Mouse (Mus musculus): ENCODE measurements around the gene Oas1a. TPM values are rescaled to one million over a fixed set of nuclear protein-coding genes. Genes with fewer than 3 reads are reported as not detected.
"Not testable (repeated sequence)": the region's sequence is repeated elsewhere in the genome, so short reads cannot be mapped to it uniquely, and the experiment has no call there.

Gene Oas1a
- polyA plus RNA-seq, 1 experiment from 2014 or later = 2.3 TPM

DNA sequence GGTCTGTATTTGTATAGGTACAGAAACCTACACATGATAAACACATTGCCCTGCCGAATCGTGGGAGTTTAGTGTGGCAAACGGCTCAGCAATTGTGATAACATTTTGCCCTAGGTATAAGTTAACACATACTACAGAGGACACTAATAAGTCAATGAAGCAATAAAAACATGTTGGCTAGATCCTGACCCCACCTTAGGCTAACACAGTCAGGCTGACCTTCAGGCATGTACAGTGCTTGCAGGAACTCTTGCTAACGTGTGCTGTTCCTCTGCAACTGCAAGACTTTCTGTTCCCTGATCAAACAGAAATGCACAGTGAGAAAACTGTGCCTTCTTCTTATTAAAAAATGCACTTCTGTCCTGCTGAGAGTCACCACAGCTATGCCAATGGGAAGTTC lies 16.6 kb upstream of the Oas1a start:
- Histone ChIP-seq H3K36me3 (ENCODE audit: insufficient read depth, low read length) (no peaks in the 10 kb centered on the region), H3K4me3 (ENCODE audit: low read length) (no peak overlapping the region), H3K9me3 (ENCODE audit: low read length) (no peaks in the 10 kb centered on the region), H3K27ac (ENCODE audit: low read length) (no peak overlapping the region), H3K9ac (replicated peaks; ENCODE audit: low read length) (no peak overlapping the region), H3K27me3 (ENCODE audit: insufficient read depth, low read length) (no peaks in the 10 kb centered on the region), H3K4me1 (ENCODE audit: insufficient read depth, low read length) (no peaks in the 10 kb centered on the region), H3K4me2 (replicated peaks; ENCODE audit: low read depth, low read length) (no peak overlapping the region)
- no peak for ATAC-seq (ENCODE audit: low FRiP score, low TSS enrichment)
- WGBS = 56% methylated on average over 4 of the region's 4 CpGs

DNA sequence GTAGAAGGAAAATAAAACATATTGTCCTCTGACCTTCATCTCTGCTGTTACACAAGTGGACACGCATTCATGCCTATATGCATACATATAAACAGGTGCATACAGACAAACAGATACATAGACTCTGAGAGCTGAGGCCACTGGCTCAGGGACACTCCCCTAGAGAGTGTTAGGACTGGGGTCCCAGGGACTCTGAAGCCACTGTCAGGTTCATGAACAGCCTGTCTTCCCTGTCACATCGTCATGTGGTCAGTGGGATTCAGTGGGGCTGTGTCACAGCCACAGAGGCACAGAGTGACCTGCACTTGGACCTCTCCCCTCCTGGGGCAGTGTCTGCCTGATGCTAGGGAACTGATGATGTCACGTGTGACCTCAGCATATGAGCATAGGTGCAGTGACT lies 13.0 kb upstream of the Oas1a start:
- Histone ChIP-seq H3K9ac (replicated peaks; ENCODE audit: low read length) (no peak overlapping the region), H3K36me3 (ENCODE audit: insufficient read depth, low read length) (no peaks in the 10 kb centered on the region), H3K9me3 (ENCODE audit: low read length) (no peaks in the 10 kb centered on the region), H3K27ac (ENCODE audit: low read length) (no peak overlapping the region), H3K4me3 (ENCODE audit: low read length) (no peak overlapping the region), H3K4me2 (replicated peaks; ENCODE audit: low read depth, low read length) (no peak overlapping the region), H3K4me1 (ENCODE audit: insufficient read depth, low read length) (no peaks in the 10 kb centered on the region), H3K27me3 (ENCODE audit: insufficient read depth, low read length) (no peaks in the 10 kb centered on the region)
- 83% methylated on average over 3 of the region's 3 CpGs for WGBS
- no peak for ATAC-seq (ENCODE audit: low FRiP score, low TSS enrichment)

DNA sequence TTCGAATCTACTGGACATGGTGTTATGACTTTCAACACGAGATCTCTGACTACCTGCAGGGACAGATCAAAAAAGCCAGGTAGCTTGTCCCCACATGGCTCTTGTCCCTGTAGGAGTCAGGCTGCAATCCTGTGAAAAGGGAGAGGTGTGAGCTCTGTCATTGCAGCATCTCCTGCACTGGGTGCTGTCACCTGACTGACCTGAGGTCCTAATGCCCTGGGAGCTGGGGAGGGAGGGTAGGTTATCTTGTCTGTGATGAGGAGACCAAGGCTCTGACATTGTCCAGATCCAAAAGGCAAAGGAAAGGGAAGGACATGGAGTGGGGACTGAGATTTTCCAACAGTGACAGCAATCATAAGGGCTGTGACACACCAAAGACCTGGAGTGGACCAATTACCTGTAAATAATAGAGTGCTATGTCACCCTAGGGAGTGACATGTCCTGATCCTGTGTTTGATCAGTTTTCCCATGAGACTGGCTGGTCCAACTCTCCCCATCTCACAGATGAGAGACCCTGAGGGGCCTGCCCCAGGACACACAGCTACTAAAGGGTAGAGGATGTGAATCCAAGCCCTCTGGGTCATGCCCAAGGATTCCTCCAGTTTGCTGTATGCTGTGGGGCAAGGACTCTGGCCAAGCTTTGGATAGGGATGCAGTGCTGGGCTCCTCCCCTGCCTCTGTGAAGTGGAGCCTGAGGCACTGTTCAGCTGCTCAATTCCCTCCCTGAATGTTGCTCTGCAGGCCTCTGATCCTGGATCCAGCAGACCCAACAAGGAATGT lies 12.0 kb upstream of the Oas1a start:
- not testable (repeated sequence) for ATAC-seq (ENCODE audit: low FRiP score, low TSS enrichment); H3K9ac ChIP-seq (replicated peaks; ENCODE audit: low read length); H3K36me3 ChIP-seq (ENCODE audit: insufficient read depth, low read length); H3K27ac ChIP-seq (ENCODE audit: low read length); H3K4me1 ChIP-seq (ENCODE audit: insufficient read depth, low read length); H3K27me3 ChIP-seq (ENCODE audit: insufficient read depth, low read length); H3K9me3 ChIP-seq (ENCODE audit: low read length); H3K4me3 ChIP-seq (ENCODE audit: low read length); H3K4me2 ChIP-seq (replicated peaks; ENCODE audit: low read depth, low read length)
- 62% methylated on average over 2 of the region's 2 CpGs for WGBS

DNA sequence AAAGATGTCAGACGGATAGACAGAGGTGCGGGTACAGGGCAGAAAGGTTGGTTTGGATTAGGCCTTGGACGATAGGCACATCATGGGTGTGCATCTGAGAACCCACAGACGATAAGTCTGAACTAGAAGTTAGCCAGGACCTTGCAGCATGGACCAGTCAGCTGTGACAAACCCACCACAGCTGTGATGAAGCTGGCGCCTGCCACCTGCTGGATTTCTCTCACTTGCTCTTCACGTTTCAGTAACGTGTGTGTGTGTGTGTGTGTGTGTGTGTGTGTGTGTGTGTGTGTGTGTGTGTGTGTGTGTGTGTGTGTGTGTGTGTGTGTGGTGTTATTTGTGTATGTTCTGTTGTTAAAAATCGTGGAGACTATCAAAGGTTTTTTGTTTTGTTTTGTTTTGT lies 6.9 kb upstream of the Oas1a start, which contains the start of gene Oas1d:
Oas1d (plus strand) TSS at position 333 of the 400 bp plus-strand sequence.
- not testable (repeated sequence) for H3K27ac ChIP-seq (ENCODE audit: low read length); ATAC-seq (ENCODE audit: low FRiP score, low TSS enrichment)

DNA sequence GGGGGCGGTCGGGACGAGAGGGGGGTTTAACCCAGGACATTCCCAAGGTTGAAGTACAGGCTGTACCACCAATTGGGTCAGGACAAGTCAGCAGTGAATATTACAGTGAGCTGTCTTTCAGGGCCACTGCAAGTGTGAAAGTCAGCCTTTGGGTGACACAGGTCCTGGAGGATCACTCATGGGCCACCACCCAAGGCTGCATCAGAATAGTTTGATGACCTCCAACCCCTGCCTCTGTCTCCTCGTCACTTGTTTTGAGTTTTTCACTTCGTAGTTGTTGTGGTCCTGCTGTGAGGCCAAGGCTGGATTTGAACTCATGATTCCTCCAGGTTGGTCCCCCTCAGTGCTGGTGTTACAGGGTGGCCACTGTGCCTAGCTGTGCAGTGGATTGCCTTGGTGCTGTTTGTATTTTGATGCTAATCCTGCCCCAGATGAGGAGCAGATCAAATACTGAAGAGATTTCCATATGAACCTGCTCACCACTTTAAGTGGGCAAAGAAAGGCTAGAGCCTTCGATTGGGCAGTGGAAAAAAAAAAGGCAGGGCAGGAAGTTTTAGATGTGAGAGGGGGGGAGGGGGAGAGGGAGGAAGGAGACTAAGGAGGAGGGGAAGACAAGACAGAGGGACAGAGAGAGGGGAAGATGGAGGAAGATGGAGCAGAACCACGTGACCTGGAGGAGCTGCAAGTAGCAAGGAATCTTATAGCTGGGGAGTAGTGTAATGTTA lies 1.0 kb upstream of the Oas1a start:
- Histone ChIP-seq H3K27me3 (ENCODE audit: insufficient read depth, low read length) (no peaks in the 10 kb centered on the region), H3K9ac (replicated peaks; ENCODE audit: low read length) (no peak overlapping the region), H3K4me1 (ENCODE audit: insufficient read depth, low read length) (no peaks in the 10 kb centered on the region), H3K4me3 (ENCODE audit: low read length) (no peak overlapping the region), H3K27ac (ENCODE audit: low read length) (no peak overlapping the region), H3K36me3 (ENCODE audit: insufficient read depth, low read length) (no peaks in the 10 kb centered on the region), H3K4me2 (replicated peaks; ENCODE audit: low read depth, low read length) (no peak overlapping the region), H3K9me3 (ENCODE audit: low read length) (no peaks in the 10 kb centered on the region)
- no peak for ATAC-seq (ENCODE audit: low FRiP score, low TSS enrichment)
- WGBS = 40% methylated on average over 7 of the region's 7 CpGs

More for the DNA sequence above, 6.9 kb upstream of the Oas1a start, which contains the start of gene Oas1d:
- H3K4me1 ChIP-seq (ENCODE audit: insufficient read depth, low read length); H3K9ac ChIP-seq (replicated peaks; ENCODE audit: low read length); H3K27me3 ChIP-seq (ENCODE audit: insufficient read depth, low read length); H3K4me2 ChIP-seq (replicated peaks; ENCODE audit: low read depth, low read length); H3K36me3 ChIP-seq (ENCODE audit: insufficient read depth, low read length); H3K4me3 ChIP-seq (ENCODE audit: low read length); H3K9me3 ChIP-seq (ENCODE audit: low read length): not testable (repeated sequence)
- 42% methylated on average over 8 of the region's 8 CpGs for WGBS

DNA sequence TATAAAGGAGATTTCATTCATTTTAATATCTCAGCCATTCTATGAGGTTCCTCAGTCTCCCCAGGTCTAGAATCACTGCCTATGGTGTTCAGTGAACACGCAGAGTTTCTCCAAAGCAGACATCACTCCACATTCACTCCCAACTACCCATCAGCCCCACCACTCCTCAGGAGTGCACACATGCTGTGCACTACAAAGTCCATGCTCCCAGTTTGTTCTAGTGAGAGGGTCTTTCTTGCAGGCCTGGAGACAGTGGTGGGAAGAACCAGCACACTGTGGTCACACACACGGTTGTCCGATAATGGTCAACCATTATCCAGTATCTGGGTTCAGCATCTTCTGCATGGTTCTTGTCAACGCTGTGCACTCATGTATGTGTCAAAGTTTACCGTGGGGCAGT lies 5.3 kb downstream of the Oas1a start:
- ATAC-seq (ENCODE audit: low FRiP score, low TSS enrichment) = no peak
- H3K4me2 ChIP-seq (replicated peaks; ENCODE audit: low read depth, low read length) = no peak overlapping the region
- H3K27me3 ChIP-seq (ENCODE audit: insufficient read depth, low read length) = no peaks in the 10 kb centered on the region
- H3K9ac ChIP-seq (replicated peaks; ENCODE audit: low read length) = no peak overlapping the region
- H3K4me3 ChIP-seq (ENCODE audit: low read length) = no peak overlapping the region
- no peak overlapping the region for H3K27ac ChIP-seq (ENCODE audit: low read length)
- H3K36me3 ChIP-seq (ENCODE audit: insufficient read depth, low read length) = no peaks in the 10 kb centered on the region
- no peaks in the 10 kb centered on the region for H3K4me1 ChIP-seq (ENCODE audit: insufficient read depth, low read length)
- WGBS = 89% methylated on average over 5 of the region's 5 CpGs
- peaks cover 4% of the 10 kb centered on the region; the same call in 1 of the 2 replicates for H3K9me3 ChIP-seq (ENCODE audit: low read length)

DNA sequence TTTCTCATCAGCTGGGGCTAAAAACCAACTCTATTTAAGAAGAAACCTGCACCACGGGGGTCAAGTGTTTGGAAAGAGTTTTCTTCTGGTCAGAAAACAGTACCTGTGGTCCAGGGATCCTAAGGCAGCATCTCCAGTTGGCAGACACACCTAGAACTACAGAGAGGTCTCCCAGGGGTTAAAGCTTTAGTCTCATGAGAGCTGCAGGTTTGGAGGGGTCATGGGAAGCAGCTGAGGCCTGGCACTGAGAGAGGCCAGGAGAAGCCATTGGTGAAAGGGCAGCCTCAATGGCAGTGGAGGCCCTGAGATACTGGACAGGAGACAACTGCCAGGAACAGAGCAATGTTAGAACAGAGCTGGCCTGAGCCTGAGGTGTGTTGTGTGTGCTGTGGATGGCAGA lies 6.7 kb downstream of the Oas1a start:
- no peak overlapping the region for H3K27ac ChIP-seq (ENCODE audit: low read length)
- no peaks in the 10 kb centered on the region for H3K4me1 ChIP-seq (ENCODE audit: insufficient read depth, low read length)
- no peak overlapping the region for H3K4me2 ChIP-seq (replicated peaks; ENCODE audit: low read depth, low read length)
- peaks cover 4% of the 10 kb centered on the region; the same call in 1 of the 2 replicates for H3K9me3 ChIP-seq (ENCODE audit: low read length)
- no peaks in the 10 kb centered on the region for H3K27me3 ChIP-seq (ENCODE audit: insufficient read depth, low read length)
- no peak overlapping the region for H3K9ac ChIP-seq (replicated peaks; ENCODE audit: low read length)
- no peak for ATAC-seq (ENCODE audit: low FRiP score, low TSS enrichment)
- H3K36me3 ChIP-seq (ENCODE audit: insufficient read depth, low read length) = no peaks in the 10 kb centered on the region
- 75% methylated on average over 1 of the region's 1 CpGs for WGBS
- H3K4me3 ChIP-seq (ENCODE audit: low read length) = no peak overlapping the region

DNA sequence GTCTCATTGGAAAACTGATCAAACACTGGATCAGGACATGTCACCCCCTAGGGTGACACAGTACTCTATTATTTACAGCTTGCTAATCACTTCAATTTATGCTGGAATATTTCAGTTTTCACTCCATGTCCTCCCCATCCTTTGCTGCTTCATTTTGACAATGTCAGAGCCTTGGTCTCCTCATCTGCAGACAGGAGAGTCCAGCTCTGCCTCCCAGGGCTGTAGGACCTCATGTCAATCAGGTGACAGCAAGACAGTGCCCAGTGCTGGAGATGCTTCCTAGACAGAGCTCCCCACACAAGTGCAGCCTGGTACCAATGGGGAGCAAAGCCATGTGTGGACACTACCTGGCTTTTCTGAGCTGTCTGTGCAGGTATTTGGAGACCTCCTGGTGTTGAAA lies 8.6 kb downstream of the Oas1a start:
- Histone ChIP-seq H3K9me3 (ENCODE audit: low read length) (peaks cover 4% of the 10 kb centered on the region; the same call in 1 of the 2 replicates), H3K4me1 (ENCODE audit: insufficient read depth, low read length) (no peaks in the 10 kb centered on the region), H3K27ac (ENCODE audit: low read length) (no peak overlapping the region), H3K27me3 (ENCODE audit: insufficient read depth, low read length) (no peaks in the 10 kb centered on the region), H3K4me3 (ENCODE audit: low read length) (no peak overlapping the region), H3K36me3 (ENCODE audit: insufficient read depth, low read length) (no peaks in the 10 kb centered on the region), H3K9ac (replicated peaks; ENCODE audit: low read length) (no peak overlapping the region), H3K4me2 (replicated peaks; ENCODE audit: low read depth, low read length) (no peak overlapping the region)
- no peak for ATAC-seq (ENCODE audit: low FRiP score, low TSS enrichment)

DNA sequence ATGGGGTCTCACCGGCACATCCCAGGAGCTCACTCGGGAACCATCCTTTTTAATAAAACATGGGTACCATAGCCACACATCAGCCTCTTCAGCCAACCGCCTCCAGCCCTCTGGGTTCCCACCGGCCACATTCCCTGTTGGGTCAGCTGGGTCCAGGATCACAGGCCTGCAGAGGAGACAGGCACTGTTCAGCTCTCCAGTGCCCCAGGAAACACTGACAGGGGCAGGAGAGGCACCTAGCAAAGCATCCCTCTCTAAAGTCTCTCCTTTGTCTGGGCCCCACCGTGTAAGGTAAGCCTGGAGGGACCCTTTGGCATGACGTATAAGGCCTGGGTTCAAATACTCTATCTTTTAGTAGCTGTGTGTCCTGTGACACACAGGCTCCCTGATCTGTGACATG lies 9.0 kb downstream of the Oas1a start:
- no peak overlapping the region for H3K9ac ChIP-seq (replicated peaks; ENCODE audit: low read length)
- peaks cover 4% of the 10 kb centered on the region; the same call in 1 of the 2 replicates for H3K9me3 ChIP-seq (ENCODE audit: low read length)
- no peaks in the 10 kb centered on the region for H3K4me1 ChIP-seq (ENCODE audit: insufficient read depth, low read length)
- no peak overlapping the region for H3K4me2 ChIP-seq (replicated peaks; ENCODE audit: low read depth, low read length)
- no peak overlapping the region for H3K27ac ChIP-seq (ENCODE audit: low read length)
- 87% methylated on average over 6 of the region's 6 CpGs for WGBS
- no peaks in the 10 kb centered on the region for H3K27me3 ChIP-seq (ENCODE audit: insufficient read depth, low read length)
- no peak overlapping the region for H3K4me3 ChIP-seq (ENCODE audit: low read length)
- H3K36me3 ChIP-seq (ENCODE audit: insufficient read depth, low read length) = no peaks in the 10 kb centered on the region
- ATAC-seq (ENCODE audit: low FRiP score, low TSS enrichment) = no peak
